Mouse (Mus musculus) granulocyte monocyte progenitor cell, adult 5-6 weeks (primary cell): ENCODE measurements around the gene Wdr90. TPM values are rescaled to one million over a fixed set of nuclear protein-coding genes. Genes with fewer than 3 reads are reported as not detected.
A peak's percentile ranks its signal among the peaks of the same experiment; 100 is the strongest.

ENCODE experiments used
- ATAC-seq: replicated peaks from 2 replicates; pipeline ENCODE4 v1.8.0; 2016; ENCODE audit warnings: mild to moderate bottlenecking, moderate TSS enrichment, inconsistent platforms; ENCODE audit not compliant: poor library complexity, severe bottlenecking
- total RNA-seq, 2 experiments: library from RNA; stranded (forward) in 1 of 2; stranded (reverse) in 1 of 2; fragments of 200-712, 200-1000 nt in 1 of 2; fragments of >200 nt in 1 of 2; fragmentation: Nextera tagmentation in 1 of 2; gene quantifications; 2 replicates each; pipeline ENCODE4 v1.2.3; 2014 to 2017

Wdr90 gene
- total RNA-seq, 2 experiments from 2014 or later, result 11.8 to 64.7 TPM

- ATAC-seq, result no peak
Measured at GRCm38 (mm10) chr17:25861704-25862612, 657 bp upstream of the Wdr90 start.

GRCm38 (mm10) chr17:25860229-25860628 is 1.1 kb downstream of the Wdr90 start:
- ATAC-seq, result no peak

GRCm38 (mm10) chr17:25844396-25844901 is 16.9 kb downstream of the Wdr90 start, which contains the start of gene Rhot2:
TSS of gene Rhot2 (minus strand) at chr17:25844851.
- ATAC-seq, result peak; percentile 95

- no peak for ATAC-seq
Measured at GRCm38 (mm10) chr17:25843636-25844395, 17.5 kb downstream of the Wdr90 start.

GRCm38 (mm10) chr17:25843122-25843521 is 18.2 kb downstream of the Wdr90 start:
- ATAC-seq, result no peak

- ATAC-seq, result no peak
Measured at GRCm38 (mm10) chr17:25842509-25842908, 18.8 kb downstream of the Wdr90 start.

- ATAC-seq, result no peak
Measured at GRCm38 (mm10) chr17:25841117-25841880, 20.0 kb downstream of the Wdr90 start, which contains the start of gene Gm20683. TSS of gene Gm20683 (minus strand) at chr17:25841763.

GRCm38 (mm10) chr17:25840519-25840918 is 20.8 kb downstream of the Wdr90 start:
- no peak for ATAC-seq

GRCm38 (mm10) chr17:25839455-25840235 is 21.7 kb downstream of the Wdr90 start:
- ATAC-seq, result no peak

- ATAC-seq, result no peak
Measured at GRCm38 (mm10) chr17:25838904-25839303, 22.4 kb downstream of the Wdr90 start.

GRCm38 (mm10) chr17:25837533-25837932 is 23.8 kb downstream of the Wdr90 start:
- ATAC-seq, result no peak

GRCm38 (mm10) chr17:25837076-25837410 is 24.3 kb downstream of the Wdr90 start, which contains the start of gene Rhbdl1:
TSS of gene Rhbdl1 (minus strand) at chr17:25837295.
- ATAC-seq, result peak; percentile 14

- ATAC-seq, result no peak
Measured at GRCm38 (mm10) chr17:25836397-25837075, 24.8 kb downstream of the Wdr90 start.

GRCm38 (mm10) chr17:25835816-25836215 is 25.5 kb downstream of the Wdr90 start:
- no peak for ATAC-seq

- ATAC-seq, result no peak
Measured at GRCm38 (mm10) chr17:25835301-25835700, 26.0 kb downstream of the Wdr90 start.

- ATAC-seq, result no peak
Measured at GRCm38 (mm10) chr17:25834595-25835222, 26.6 kb downstream of the Wdr90 start.

GRCm38 (mm10) chr17:25833961-25834594 is 27.2 kb downstream of the Wdr90 start:
- no peak for ATAC-seq

GRCm38 (mm10) chr17:25833291-25833663 is 28.0 kb downstream of the Wdr90 start, which contains the start of gene Stub1:
TSS of gene Stub1 (minus strand) at chr17:25833404.
- ATAC-seq, result peak; percentile 67
